Mouse (Mus musculus) heart, adult 2 months (tissue): Measurements from ENCODE around the gene Sfmbt1.

Experiments used
- CTCF ChIP-seq: fragments of 200-600 bp; IDR thresholded peaks from 2 replicates; pipeline ENCODE4 v1.8.1; 2022; ENCODE audit warnings: antibody characterized with exemption, mild to moderate bottlenecking, moderate library complexity
- EP300 ChIP-seq: fragments of 200-500 bp; IDR thresholded peaks from 2 replicates; pipeline ENCODE4 v1.6.1; 2011; ENCODE audit warnings: low read depth, low read length, control low read depth; ENCODE audit not compliant: insufficient read depth
- POLR2A ChIP-seq: fragments of 200-500 bp; IDR thresholded peaks from 2 replicates; pipeline ENCODE4 v1.6.1; 2011; ENCODE audit warnings: mild to moderate bottlenecking, low read depth, low read length, control low read depth; ENCODE audit not compliant: insufficient read depth

DNA sequence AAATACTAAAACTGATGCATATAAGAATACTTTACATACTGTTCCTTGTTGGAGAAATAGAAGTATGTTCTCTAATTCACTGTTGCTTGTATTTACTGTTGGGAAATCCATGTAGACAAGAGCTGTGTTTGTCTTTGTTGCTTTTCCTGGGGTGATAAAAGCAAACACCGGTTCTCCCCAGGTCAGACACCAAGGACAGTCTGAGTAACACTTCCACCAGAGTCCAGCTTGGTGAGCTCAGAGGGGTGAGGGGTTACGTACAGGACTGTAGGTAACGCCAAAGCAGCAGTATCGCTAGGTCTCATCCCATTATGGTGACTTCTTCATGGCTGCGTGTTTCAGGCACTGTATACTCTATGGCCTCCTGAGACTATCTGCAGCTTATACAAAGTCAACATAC lies 20.0 kb downstream of the Sfmbt1 start:
- TF ChIP-seq CTCF (no peak), POLR2A (no peak), EP300 (no peak)
